10 mouse cellular contexts compared by ENCODE assay signal in the genomic region with DNA sequence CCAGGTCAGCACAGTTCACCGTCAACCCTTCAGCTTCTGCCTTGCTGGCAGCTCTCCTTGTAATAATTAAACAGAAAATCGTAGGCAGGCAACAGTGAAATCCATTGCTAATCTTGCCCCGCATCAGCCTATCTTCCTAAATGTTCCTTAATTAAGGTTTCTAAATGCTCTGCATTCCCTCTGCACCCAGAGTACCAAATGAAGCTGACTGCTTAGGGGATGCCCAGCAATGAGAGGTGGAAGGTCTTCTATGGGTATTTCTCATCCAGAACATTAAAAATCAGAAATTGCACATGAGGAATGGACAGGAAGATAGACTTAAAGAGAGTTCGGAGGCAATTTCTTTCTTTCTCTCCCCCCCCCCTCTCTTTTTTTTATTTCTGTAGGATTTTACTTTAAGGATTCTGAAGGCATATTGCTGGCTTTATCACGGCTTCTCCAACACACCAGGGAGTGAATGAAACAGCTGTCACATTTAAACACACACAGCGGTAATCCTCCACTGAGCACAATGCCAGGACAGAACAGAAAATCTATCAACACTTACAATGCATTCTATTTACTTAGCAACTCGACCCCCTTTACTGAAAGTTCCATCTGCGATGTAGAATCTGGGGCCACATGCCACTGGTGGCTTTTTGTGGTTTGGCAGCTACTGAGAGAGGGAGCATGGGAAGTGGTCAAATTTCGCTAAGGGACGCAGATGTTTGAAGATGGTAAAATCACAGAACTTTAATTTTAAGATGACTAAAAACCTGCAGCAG.
DNase-seq lines count a peak whose midpoint lies in the region; ATAC-seq lines count a peak whose summit lies in the region.
"Had no signal": no experiment of that assay in that cellular context is flagged by ENCODE, and none has a peak within 500 bp of the region (broad histone marks: within the 10 kb centered on the region; RNA-seq: fewer than 3 reads in every experiment).

No protein-coding gene starts in this region.

- DNase-seq in kidney, adult 9 months = peak; percentile 5
- DNase-seq in kidney, postnatal 10 days = no peak
- DNase-seq in embryo, embryonic 9.5 days (ENCODE audit: extremely low spot score) = peak; percentile 3
- no peak for DNase-seq in hindbrain, embryonic 14.5 days (ENCODE audit: low spot score)
- DNase-seq in adrenal gland, adult (ENCODE audit: inconsistent age in 2 of 2, low spot score in 1 of 2) = no peak
- DNase-seq in urinary bladder, adult 2 months (ENCODE audit: low spot score) = no peak

- H3K9ac ChIP-seq in hindbrain, embryonic 14.5 days = no peak overlapping the region
- no peak overlapping the region for H3K9ac ChIP-seq in midbrain, embryonic 15.5 days
- H3K9ac ChIP-seq: heart, embryonic 13.5 days had no signal

- no peaks in the 10 kb centered on the region for H3K36me3 ChIP-seq in hindbrain, embryonic 14.5 days (replicated peaks; ENCODE audit: control insufficient read depth, insufficient read depth)
- H3K36me3 ChIP-seq in midbrain, embryonic 15.5 days (replicated peaks) = no peaks in the 10 kb centered on the region
- H3K36me3 ChIP-seq: heart, embryonic 13.5 days had no signal

- peak overlapping the region; percentile 28 for H3K27ac ChIP-seq in hindbrain, embryonic 14.5 days
- H3K27ac ChIP-seq in midbrain, embryonic 15.5 days = no peak overlapping the region
- H3K27ac ChIP-seq: heart, embryonic 13.5 days had no signal

- ATAC-seq in hindbrain, embryonic 14.5 days (ENCODE audit: low FRiP score) = peak; percentile 75; the same call in 1 of the 2 replicates
- peak; percentile 60; the same call in 1 of the 2 replicates for ATAC-seq in midbrain, embryonic 15.5 days (replicated peaks)
- ATAC-seq in frontal cortex, adult (ENCODE audit: low TSS enrichment) = no peak

- 21% methylated on average over 10 of the region's 10 CpGs for WGBS in hindbrain, embryonic 14.5 days
- 19% methylated on average over 10 of the region's 10 CpGs for WGBS in midbrain, embryonic 15.5 days

- no peak overlapping the region for H3K4me2 ChIP-seq in hindbrain, embryonic 14.5 days (replicated peaks)
- H3K4me2 ChIP-seq in midbrain, embryonic 15.5 days = no peak overlapping the region
- H3K4me2 ChIP-seq: heart, embryonic 13.5 days had no signal

- no peaks in the 10 kb centered on the region; the same call in 1 of the 2 replicates for H3K27me3 ChIP-seq in hindbrain, embryonic 14.5 days (ENCODE audit: control insufficient read depth, insufficient read depth, low read length)
- H3K27me3 ChIP-seq in midbrain, embryonic 15.5 days (replicated peaks) = no peaks in the 10 kb centered on the region
- H3K27me3 ChIP-seq: heart, embryonic 13.5 days; megakaryocyte, embryonic 14.5 days had no signal

- no peak overlapping the region for H3K4me3 ChIP-seq in hindbrain, embryonic 14.5 days (replicated peaks; ENCODE audit: low read length)
- H3K4me3 ChIP-seq in midbrain, embryonic 15.5 days = no peak overlapping the region
- H3K4me3 ChIP-seq: heart, embryonic 13.5 days; megakaryocyte, embryonic 14.5 days had no signal

- H3K4me1 ChIP-seq in hindbrain, embryonic 14.5 days (replicated peaks; ENCODE audit: control insufficient read depth, insufficient read depth, low read length) = peaks cover 21% of the 10 kb centered on the region; the same call in 1 of the 2 replicates
- peaks cover 16% of the 10 kb centered on the region for H3K4me1 ChIP-seq in midbrain, embryonic 15.5 days
- H3K4me1 ChIP-seq: heart, embryonic 13.5 days; megakaryocyte, embryonic 14.5 days had no signal

- no peaks in the 10 kb centered on the region for H3K9me3 ChIP-seq in hindbrain, embryonic 14.5 days (ENCODE audit: control insufficient read depth, low read length)
- H3K9me3 ChIP-seq in midbrain, embryonic 15.5 days = no peaks in the 10 kb centered on the region
- H3K9me3 ChIP-seq: heart, embryonic 13.5 days; megakaryocyte, embryonic 14.5 days had no signal

Comparison
In these comparisons a context has a peak if more than half of its experiments do, and no peak if none do; other contexts are left out.
1. DNase-seq: peak in kidney, adult 9 months (single experiment) and embryo, embryonic 9.5 days (single experiment); none in kidney, postnatal 10 days (single experiment), hindbrain, embryonic 14.5 days (single experiment), adrenal gland, adult (0 of 2) and urinary bladder, adult 2 months (single experiment).